Mouse (Mus musculus) spleen, adult 12 weeks (tissue): ENCODE data around the gene Gpkow.
A peak's percentile ranks its signal among the peaks of the same experiment; 100 is the strongest.

Source experiments
- DNase-seq: peaks from one replicate; pipeline ENCODE4 v3.0.0; 2022; ENCODE audit warnings: low spot score

Gpkow gene

DNA sequence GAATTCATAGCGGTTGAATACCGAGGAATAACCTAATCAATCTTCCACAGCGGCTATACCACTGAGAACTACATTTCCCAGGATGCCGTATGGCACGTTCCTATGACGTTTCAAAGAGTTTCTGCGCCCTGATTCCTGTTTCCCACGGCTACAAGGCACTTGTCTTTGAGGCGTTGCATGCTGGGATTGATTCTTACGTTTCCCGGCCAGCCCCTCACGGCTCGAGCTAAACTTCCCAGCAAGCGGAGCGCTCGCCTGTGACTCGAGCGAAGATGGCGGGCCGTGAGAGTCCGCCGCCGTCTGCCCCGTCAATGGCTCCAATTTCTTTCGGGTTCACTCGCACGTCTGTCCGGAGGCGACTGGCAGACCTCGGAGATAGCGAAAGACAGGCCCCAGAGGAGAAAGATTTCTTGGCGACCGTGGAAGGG is at the start of gene Gpkow:
Gpkow (plus strand) TSS at position 178 of the 428 bp plus-strand sequence.
- peak; percentile 66 for DNase-seq

- peak; percentile 71 for DNase-seq
These were observed 48.1 kb upstream of the Gpkow start for GRCm38 (mm10) chrX:7648671-7649304.

DNA sequence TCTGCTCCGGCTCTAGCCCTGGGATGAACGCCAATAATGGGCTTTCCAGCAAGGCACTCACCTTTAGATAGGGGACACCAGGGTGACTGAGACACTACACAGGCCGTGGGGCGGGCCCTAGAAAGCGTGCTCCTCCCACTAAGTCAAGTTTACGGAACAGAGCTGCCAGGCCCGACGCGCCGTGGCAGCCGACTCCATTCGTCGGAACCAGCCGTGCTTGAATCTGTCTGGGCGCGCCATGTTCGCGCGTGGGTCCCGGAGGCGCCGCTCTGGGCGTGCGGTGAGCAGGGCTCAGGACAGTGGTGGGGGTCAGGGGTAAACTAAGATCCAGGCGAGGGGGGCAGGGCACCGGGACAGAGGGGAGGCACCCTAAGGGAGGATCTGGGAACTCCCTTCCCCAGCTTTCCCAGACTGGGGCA is 39.7 kb upstream of the Gpkow start, which contains the start of gene Prickle3:
Prickle3 (plus strand) TSS at position 40 of the 419 bp plus-strand sequence.
- peak; percentile 22 for DNase-seq

DNA sequence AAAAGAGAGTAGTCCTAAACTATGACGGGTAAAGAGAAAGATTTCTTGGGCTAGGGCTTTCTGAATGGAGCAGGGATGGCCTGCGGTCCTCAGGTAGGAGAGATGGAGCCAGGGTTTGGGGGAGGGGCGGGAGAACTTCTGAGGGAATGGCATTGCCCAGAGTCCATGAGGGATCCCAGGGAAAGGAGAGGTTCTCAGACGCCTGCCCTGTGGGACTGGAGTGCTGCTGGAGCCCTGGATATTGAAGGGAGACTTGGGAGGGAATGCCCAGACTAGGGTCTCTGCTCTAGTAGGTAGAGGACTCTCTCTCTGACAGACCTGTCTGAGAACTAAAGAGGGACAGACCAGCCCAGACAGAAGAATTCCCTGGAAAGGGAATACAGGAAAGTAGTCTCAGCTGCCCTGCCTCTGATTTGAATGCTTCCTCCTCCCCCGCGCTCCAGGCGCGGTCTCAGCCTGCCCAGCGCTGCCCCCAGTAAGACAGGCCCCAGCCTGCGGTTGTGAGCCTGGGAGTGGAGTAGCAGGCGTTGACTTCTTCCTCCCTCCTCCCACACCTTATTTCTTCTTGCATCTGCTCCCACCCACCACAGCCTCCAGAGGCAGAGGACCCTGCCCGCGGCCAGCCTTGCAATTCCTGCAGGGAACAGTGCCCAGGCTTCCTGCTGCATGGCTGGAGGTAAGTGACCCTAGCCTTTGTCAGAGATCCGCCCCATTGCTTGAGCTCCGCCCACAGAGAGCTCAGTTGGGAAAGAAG is 38.7 kb upstream of the Gpkow start:
- no peak for DNase-seq

GRCm38 (mm10) chrX:7658785-7659589 is 37.9 kb upstream of the Gpkow start:
- no peak for DNase-seq

DNA sequence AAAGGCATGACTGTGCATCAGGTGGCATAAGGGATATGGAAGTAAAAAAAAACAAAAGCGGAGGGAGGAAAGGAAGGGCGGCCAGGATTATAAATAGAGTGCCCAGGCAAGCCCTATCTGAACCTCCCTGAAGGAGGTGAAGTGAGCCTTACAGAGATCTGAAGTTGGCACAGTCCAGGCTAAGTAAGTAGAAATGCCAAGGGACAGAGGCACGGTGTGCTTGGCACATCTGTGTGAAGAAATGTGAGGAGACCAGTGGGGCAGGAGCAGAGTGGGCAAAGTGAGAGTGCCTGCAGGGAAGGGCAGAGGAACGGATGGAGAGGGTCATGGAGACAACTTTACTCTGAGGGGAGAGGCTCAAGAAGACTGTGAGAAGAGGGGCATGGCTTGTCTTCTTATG is 35.8 kb upstream of the Gpkow start:
- no peak for DNase-seq

DNA sequence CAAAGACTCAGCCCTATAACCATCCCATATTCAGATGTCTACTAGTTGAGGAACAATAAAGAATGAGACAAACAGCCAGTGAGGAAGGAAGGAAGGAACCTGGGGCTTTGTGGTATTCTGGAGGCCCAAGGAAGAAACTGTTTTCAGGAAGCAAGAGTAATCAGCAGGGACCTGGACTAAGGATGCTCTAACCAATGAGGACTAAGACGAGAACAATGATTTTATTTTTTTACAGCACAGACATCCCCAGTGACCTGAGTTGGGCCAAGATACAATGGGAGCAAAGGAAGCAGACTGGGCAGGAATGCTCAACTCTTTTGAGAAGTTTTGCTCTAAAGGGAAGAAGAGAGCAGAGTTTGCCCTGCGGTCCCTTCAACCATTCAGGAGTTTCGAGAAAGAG is 34.0 kb upstream of the Gpkow start:
- no peak for DNase-seq

DNA sequence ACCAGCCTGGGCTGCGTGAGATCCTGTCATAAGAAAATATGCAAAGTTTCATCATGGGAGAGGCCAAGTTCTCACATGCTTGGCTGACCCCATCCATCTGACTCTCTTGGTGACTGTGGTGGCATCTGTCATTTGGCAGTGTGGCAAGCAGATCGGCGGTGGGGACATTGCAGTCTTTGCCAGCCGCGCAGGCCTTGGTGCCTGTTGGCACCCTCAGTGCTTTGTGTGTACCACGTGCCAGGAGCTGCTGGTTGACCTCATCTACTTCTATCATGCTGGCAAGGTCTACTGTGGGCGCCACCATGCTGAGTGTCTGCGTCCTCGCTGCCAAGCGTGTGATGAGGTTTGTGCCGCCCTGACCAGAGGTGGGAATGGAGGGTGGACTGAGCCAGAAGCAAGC is 32.1 kb upstream of the Gpkow start:
- DNase-seq, result no peak

- no peak for DNase-seq
These were observed 31.0 kb upstream of the Gpkow start for GRCm38 (mm10) chrX:7665739-7666502.

GRCm38 (mm10) chrX:7670390-7670881 is 26.5 kb upstream of the Gpkow start:
- DNase-seq, result peak; percentile 51

- no peak for DNase-seq
These were observed 25.9 kb upstream of the Gpkow start, which contains the start of gene Plp2 for GRCm38 (mm10) chrX:7670921-7671623. Gene Plp2 (minus strand): TSS chrX:7671390.

GRCm38 (mm10) chrX:7672739-7673138 is 24.2 kb upstream of the Gpkow start:
- DNase-seq, result no peak

GRCm38 (mm10) chrX:7673578-7674281 is 23.2 kb upstream of the Gpkow start:
- DNase-seq, result no peak

DNA sequence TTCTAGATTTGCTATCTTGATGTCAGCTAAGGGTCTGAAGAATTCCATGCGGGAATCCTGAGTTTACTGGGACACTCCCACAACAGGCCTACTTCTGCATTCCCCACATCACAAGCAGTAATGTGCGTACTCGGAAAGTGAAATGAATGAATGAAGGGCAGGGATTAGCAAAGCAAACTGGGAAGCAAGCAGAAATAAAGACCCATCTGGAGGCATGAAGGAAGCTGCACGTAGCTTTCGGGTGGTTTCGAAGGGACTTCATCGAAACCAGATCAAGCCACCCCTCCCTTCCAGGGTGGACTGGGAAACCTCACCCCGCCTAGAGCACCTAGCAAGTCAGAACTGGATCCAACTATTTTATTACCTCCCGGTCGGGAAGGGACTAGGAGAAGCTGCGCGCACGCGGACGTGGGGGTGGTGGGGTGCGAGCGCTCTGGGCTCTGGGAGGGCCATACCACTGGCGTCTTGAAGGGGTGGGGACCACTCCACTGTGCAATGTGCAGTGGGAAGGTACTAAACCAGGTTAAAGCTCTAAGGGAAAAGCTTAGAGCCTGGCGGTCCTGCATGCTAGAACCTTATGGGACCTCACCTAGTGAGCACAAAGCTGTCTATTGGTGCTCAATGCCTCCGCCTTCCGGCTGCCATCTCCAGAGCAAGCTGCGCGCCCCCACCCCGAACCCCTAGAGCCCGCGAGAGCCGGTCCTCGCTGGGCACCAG is 22.5 kb upstream of the Gpkow start:
- DNase-seq, result no peak

DNA sequence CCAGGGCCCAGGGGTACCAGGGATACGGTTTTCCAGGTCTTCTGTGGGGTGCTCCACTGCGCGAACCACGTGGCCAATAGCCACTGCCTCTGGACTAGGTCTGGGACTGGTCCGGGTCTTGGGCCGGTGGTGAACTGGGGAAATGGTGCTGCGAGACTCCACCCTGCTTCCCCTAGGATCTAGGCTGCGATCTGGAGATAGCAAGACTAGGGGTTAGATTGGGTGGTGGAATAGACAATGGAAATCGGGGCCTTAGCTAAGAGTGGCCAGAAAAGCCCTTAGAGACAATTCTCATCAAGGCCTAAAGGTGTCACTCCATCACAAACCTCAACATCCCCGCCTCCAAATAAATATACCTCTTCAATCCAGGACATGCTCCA is 21.9 kb upstream of the Gpkow start:
- no peak for DNase-seq

- no peak for DNase-seq
These were observed 17.9 kb upstream of the Gpkow start for GRCm38 (mm10) chrX:7678986-7679385.

DNA sequence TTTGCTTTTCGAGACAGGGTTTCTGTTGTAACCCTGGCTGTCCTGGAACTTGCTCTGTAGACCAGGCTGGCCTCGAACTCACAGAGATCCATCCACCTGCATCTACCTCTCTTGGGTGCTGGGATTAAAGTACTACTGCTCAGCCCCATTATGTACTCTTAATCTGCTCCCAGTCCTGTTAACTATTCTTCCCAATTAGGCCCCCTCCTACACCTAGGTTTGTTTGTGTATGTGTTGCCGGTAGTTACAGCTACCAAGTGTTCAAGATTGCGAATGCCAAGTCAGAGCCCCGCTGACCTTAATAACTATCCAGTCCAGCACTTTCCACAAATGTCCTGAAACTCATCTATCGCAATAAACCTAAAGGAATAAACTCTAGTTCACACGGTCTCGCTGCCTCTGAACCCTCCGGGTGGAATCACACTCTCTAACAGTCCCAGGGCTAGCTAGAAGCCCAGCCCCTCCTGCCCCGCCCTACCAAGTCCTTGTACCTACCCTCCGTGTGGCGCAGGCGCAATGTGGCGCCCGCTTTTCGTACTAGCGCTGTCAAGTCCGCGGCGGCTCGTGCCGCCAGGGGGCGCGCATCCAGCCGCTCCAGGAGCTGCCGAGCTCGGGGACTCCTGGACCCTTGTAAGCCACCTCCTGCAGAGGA is 17.4 kb upstream of the Gpkow start:
- peak; percentile 77 for DNase-seq

DNA sequence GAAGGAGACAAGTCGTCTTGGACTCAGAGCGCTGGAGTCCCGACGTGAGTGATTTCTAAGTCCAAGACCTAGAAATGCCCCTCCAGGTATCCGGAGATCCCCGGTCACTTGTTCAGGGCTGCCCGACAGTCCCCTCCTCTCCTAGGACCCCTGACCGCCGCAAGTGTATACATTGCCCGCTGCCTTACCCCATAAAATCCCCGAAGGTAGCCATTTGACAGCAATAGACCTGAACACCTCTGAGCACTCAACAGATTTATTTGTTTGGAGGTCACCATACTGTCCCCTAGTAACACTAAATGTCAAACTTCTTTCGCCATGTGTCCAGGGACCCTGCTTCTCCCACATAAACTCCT is 16.9 kb upstream of the Gpkow start:
- no peak for DNase-seq

DNA sequence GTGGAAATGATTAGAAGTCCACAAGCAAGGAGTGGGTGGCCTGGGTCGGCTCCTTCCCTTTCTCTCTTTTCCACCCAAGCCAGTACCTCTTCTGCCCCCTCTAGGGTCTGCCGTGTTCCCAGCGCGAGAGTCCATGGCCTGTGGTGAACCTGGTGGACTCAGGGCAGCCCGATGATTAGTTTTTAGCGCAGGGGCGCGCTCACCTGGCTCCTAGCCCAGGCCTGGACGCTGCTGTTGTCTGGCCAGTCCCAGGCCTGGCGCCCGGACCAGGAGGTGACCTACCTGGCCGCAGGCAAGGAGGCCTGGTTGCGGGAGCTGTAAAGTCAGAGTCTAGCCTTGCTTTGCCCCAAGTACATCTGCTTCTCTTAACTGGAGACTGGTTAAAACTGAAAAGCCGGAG is 16.1 kb upstream of the Gpkow start, which contains the start of gene Magix:
Magix (minus strand) TSS at position 388 of the 400 bp plus-strand sequence.
- DNase-seq, result no peak
